Mouse (Mus musculus) heart, postnatal 0 days (tissue): ENCODE results near the gene Fer1l4. TPM values are rescaled to one million over a fixed set of nuclear protein-coding genes. Genes with fewer than 3 reads are reported as not detected.

Experiments
- ATAC-seq: fragments of 200-750 bp; cut with Nextera tagmentation; 2 replicates; pipeline ENCODE4 v1.8.0; 2017; ENCODE audit warnings: low read depth, moderate number of reproducible peaks, moderate library complexity; ENCODE audit not compliant: insufficient read depth
- DNase-seq: peaks from one replicate; pipeline ENCODE4 v3.0.0-alpha.2; 2016; ENCODE audit warnings: low spot score
- H3K27ac ChIP-seq: fragments of 300-500 bp; sonication (generic); 2 replicates; pipeline ENCODE4 v1.5.1; 2014; ENCODE audit warnings: low read depth, mild to moderate bottlenecking
- H3K27me3 ChIP-seq: fragments of 300-500 bp; sonication (generic); 2 replicates; pipeline ENCODE4 v1.6.1; 2014; ENCODE audit warnings: low read length, mixed read lengths; ENCODE audit not compliant: control insufficient read depth, insufficient read depth
- H3K36me3 ChIP-seq: fragments of 300-500 bp; sonication (generic); replicated peaks from 2 replicates; pipeline ENCODE4 v1.6.1; 2014; ENCODE audit warnings: low read length, mixed read lengths; ENCODE audit not compliant: control insufficient read depth, insufficient read depth
- H3K4me1 ChIP-seq: fragments of 300-500 bp; sonication (generic); 2 replicates; pipeline ENCODE4 v1.6.1; 2014; ENCODE audit warnings: antibody characterized with exemption; ENCODE audit not compliant: control insufficient read depth, insufficient read depth
- H3K4me2 ChIP-seq: fragments of 300-500 bp; sonication (generic); 2 replicates; pipeline ENCODE4 v1.6.1; 2014; ENCODE audit warnings: low read depth, mild to moderate bottlenecking, low read length, moderate library complexity
- H3K4me3 ChIP-seq: fragments of 300-500 bp; sonication (generic); 2 replicates; pipeline ENCODE4 v1.5.1; 2014; ENCODE audit warnings: low read depth, low read length
- H3K9ac ChIP-seq: fragments of 300-500 bp; sonication (generic); replicated peaks from 2 replicates; pipeline ENCODE4 v1.6.1; 2014; ENCODE audit warnings: low read depth, low read length, mixed read lengths
- H3K9me3 ChIP-seq: fragments of 300-500 bp; sonication (generic); replicated peaks from 2 replicates; pipeline ENCODE4 v1.6.1; 2016; ENCODE audit warnings: low read length; ENCODE audit not compliant: control insufficient read depth
- CTCF ChIP-seq: IDR thresholded peaks from 2 replicates; pipeline ENCODE4 v1.5.1; 2016; ENCODE audit warnings: antibody characterized with exemption, control low read depth, low read depth
- EP300 ChIP-seq: IDR thresholded peaks from 2 replicates; pipeline ENCODE4 v1.6.1; 2016; ENCODE audit warnings: antibody characterized with exemption, low read depth
- WGBS: fragments of 180-500 bp; shearing (Covaris S2); extraction: QIAGEN DNeasy Blood & Tissue Kit; methylation state at CpG from one replicate; pipeline ENCODE4 v1.1.7; 2014; 5-methylcytosine and 5-hydroxymethylcytosine counted together
- polyA plus RNA-seq: library from polyadenylated mRNA; unstranded; fragments of >200 nt; fragmentation: Nextera tagmentation; extraction: Ambion mirVana; gene quantifications from 2 replicates; pipeline ENCODE4 v1.2.1, GENCODE M21; 2015
- total RNA-seq: library from RNA; depleted of rRNA; stranded (reverse); fragments of >200 nt; gene quantifications from 2 replicates; pipeline ENCODE4 v1.2.3, GENCODE M21; 2014; ENCODE audit warnings: low replicate concordance

Fer1l4 gene
- total and polyA plus RNA-seq, 2 experiments from 2014 or later = 0.61 TPM; not detected in 1

DNA sequence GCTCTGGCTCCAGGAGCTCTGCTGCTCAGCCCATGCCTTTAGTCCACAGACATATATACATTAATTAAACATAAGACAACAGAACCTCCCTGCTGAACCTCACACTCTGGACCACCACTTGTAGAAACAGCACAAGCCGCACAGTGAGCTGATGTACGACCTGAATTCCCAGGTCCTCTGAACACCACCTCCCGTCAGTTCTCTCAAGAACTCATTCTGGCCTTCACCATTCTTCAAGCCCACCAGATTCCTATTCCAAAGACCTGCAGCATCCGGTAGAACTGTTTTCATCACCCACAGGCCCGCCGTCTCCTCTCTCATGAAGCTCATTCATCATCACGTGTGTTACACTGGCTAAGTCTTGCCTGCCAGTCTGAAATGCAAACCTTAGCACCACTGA is 27.6 kb upstream of the Fer1l4 start:
- DNase-seq = no peak
- Histone ChIP-seq H3K9me3 (no peaks in the 10 kb centered on the region), H3K27ac (no peak overlapping the region), H3K27me3 (no peaks in the 10 kb centered on the region), H3K36me3 (peaks cover 38% of the 10 kb centered on the region), H3K4me1 (no peaks in the 10 kb centered on the region), H3K4me3 (no peak overlapping the region), H3K9ac (no peak overlapping the region), H3K4me2 (no peak overlapping the region)
- TF ChIP-seq CTCF (no peak), EP300 (no peak)
- ATAC-seq = no peak
- 81% methylated on average over 7 of the region's 7 CpGs for WGBS

DNA sequence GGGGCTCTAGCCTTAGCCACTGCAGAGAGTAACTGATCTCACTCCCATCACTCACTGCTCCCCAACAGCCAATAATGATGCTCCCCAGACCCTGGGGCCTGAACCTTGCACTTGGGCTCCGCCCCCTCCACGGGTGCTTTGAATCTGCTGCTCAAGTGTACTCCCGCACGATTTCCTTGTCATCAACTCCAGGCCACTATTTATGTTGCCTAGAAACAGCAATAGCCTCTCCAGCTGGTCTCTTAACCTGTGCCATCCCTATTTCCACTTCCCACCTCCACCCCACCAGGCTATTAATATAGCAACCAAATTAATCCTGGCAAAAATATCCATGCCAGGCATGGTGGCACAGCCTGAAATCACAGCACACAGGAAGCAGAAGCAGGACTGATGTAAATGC is 26.9 kb upstream of the Fer1l4 start:
- ATAC-seq = peak; percentile 53
- H3K27ac ChIP-seq = no peak overlapping the region

DNA sequence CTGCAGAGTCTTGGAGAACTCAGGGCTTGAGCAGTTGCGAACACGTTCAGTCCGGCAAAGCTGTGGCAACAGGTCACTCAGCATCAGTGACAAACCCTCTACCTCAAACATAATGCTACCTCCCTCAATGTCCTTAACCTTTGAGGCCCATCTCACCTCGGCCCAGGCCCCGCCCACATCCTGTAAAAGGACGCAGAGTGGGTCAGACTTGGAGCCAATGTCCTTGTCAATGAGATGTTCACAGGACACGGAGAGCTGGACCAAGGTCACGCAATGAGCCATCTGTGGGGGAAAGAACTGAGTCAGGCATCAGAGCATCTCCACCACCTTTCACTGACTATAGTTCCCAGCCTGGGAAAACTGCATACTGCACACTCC is 26.4 kb upstream of the Fer1l4 start:
- TF ChIP-seq CTCF = no peak
- no peak for TF ChIP-seq EP300
- DNase-seq = no peak
- ATAC-seq = no peak
- peaks cover 50% of the 10 kb centered on the region for H3K36me3 ChIP-seq
- no peak overlapping the region for H3K27ac ChIP-seq
- no peaks in the 10 kb centered on the region for H3K27me3 ChIP-seq
- H3K4me2 ChIP-seq = no peak overlapping the region
- no peak overlapping the region for H3K4me3 ChIP-seq
- H3K4me1 ChIP-seq = no peaks in the 10 kb centered on the region
- no peak overlapping the region for H3K9ac ChIP-seq
- no peaks in the 10 kb centered on the region for H3K9me3 ChIP-seq
- WGBS = 76% methylated on average over 8 of the region's 8 CpGs

More for the DNA sequence above, 26.9 kb upstream of the Fer1l4 start:
- Histone ChIP-seq H3K36me3 (peaks cover 45% of the 10 kb centered on the region), H3K4me2 (no peak overlapping the region), H3K9me3 (no peaks in the 10 kb centered on the region), H3K4me1 (no peaks in the 10 kb centered on the region), H3K27me3 (no peaks in the 10 kb centered on the region), H3K4me3 (no peak overlapping the region), H3K9ac (no peak overlapping the region)
- 26% methylated on average over 4 of the region's 4 CpGs for WGBS
- TF ChIP-seq CTCF (no peak), EP300 (no peak)
- DNase-seq = peak; percentile 39

DNA sequence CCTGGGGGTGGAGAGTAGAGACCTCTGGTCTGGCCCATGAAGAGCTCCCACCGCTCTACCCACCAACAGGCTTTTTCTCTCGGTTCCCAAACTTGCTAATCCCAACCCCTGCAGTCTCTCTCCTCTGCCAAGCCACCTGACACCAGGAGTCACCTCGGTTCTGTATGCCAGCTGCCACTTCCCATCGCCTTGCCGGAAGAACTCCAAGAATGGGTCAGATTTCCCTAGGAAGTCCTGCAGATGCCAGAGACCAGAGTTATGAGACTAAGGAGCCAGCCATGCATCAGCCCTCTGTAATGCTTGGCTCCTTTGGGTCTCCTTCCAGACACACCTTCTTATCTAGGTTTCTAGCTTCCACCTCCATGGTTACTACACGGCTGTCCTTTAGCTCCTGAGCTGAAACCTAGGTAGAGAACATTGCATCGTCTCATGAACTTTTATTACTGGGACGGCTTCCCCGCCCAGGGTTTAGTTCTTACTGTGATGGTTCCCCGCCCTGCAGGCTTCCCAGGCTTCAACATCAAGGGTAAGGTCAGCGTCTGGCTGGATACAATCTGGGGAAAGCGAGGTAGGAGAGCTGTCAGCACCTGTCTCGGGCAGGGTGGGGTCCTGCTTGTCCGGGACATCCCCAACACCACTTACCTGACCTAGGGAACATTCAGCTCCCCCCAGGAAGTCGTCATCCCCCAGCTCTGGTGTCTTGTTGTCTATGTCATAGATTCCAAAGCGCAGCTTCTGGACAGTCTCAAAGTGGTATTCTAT is 25.9 kb upstream of the Fer1l4 start:
- Histone ChIP-seq H3K9me3 (no peaks in the 10 kb centered on the region), H3K9ac (no peak overlapping the region), H3K4me3 (no peak overlapping the region), H3K27ac (no peak overlapping the region), H3K36me3 (peaks cover 56% of the 10 kb centered on the region), H3K27me3 (no peaks in the 10 kb centered on the region), H3K4me2 (no peak overlapping the region), H3K4me1 (no peaks in the 10 kb centered on the region)
- ATAC-seq = no peak
- 86% methylated on average over 16 of the region's 16 CpGs for WGBS
- TF ChIP-seq CTCF (no peak), EP300 (no peak)
- no peak for DNase-seq

DNA sequence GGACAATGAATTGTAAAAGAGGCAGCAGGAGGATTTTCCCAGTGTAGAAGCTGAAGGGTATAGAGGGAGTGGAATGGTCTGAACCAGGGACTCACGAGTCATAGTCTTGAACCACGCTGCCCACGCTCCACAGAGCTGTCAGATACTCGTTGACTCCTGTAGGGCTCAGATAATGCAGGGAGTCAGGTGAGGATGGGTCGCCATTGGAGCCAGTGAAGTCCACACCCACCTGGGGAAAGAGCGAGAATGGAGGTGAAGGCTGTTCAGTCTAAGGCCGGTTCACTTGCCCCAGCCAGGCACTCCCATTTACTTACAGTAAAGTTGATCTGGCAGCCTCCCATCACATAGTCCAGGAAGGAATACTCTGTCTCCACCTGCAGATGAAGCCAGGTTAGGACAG is 24.7 kb upstream of the Fer1l4 start:
- TF ChIP-seq EP300 (no peak), CTCF (no peak)
- ATAC-seq (no peak), DNase-seq (no peak)
- no peak overlapping the region for H3K4me2 ChIP-seq
- H3K27me3 ChIP-seq = no peaks in the 10 kb centered on the region
- no peak overlapping the region for H3K4me3 ChIP-seq
- no peak overlapping the region for H3K9ac ChIP-seq
- peaks cover 67% of the 10 kb centered on the region for H3K36me3 ChIP-seq
- no peaks in the 10 kb centered on the region for H3K9me3 ChIP-seq
- no peak overlapping the region for H3K27ac ChIP-seq
- H3K4me1 ChIP-seq = no peaks in the 10 kb centered on the region
- 88% methylated on average over 7 of the region's 7 CpGs for WGBS

DNA sequence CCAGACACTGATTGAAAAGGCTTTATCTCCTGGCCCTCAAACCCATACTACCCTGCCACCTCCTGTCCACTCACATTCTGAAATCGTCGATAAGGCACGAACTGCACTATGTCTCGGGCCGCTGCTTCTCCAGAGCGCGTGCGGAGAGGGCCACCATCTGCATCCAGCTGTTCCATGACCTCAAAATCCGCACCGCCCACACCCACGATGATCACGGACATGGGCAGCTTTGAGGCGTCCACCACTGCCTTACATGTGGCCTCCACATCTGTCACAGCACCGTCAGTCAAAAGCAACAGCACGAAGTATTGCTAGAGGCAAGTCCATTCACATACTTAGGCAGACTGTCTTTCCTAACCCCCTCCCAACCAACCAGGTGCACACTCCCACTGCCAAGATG is 21.0 kb upstream of the Fer1l4 start:
- H3K36me3 ChIP-seq = peaks cover 89% of the 10 kb centered on the region
- H3K4me3 ChIP-seq = no peak overlapping the region
- H3K4me1 ChIP-seq = no peaks in the 10 kb centered on the region
- WGBS = 85% methylated on average over 15 of the region's 15 CpGs
- H3K9ac ChIP-seq = no peak overlapping the region
- H3K9me3 ChIP-seq = no peaks in the 10 kb centered on the region
- H3K27me3 ChIP-seq = no peaks in the 10 kb centered on the region
- H3K27ac ChIP-seq = no peak overlapping the region
- no peak for DNase-seq
- TF ChIP-seq CTCF (no peak), EP300 (no peak)
- no peak for ATAC-seq
- H3K4me2 ChIP-seq = no peak overlapping the region
